Mouse (Mus musculus): ENCODE measurements around the gene Cyp26b1. TPM values are rescaled to one million over a fixed set of nuclear protein-coding genes. Genes with fewer than 3 reads are reported as not detected.

Cyp26b1 gene
- total and polyA plus RNA-seq, 2 experiments from 2014 or later = 0.46 TPM; not detected in 1

- peaks cover 13% of the 10 kb centered on the region for H3K4me1 ChIP-seq (ENCODE audit: control insufficient read depth, insufficient read depth)
- peak; percentile 75 for ATAC-seq (ENCODE audit: insufficient read depth, low read depth)
- H3K4me3 ChIP-seq (ENCODE audit: low read depth, low read length) = peak overlapping the region; percentile 8; the same call in 1 of the 2 replicates
- peak overlapping the region; percentile 45 for H3K4me2 ChIP-seq (ENCODE audit: low read depth, low read length)
- no peak overlapping the region for H3K27ac ChIP-seq (ENCODE audit: low read depth)
- 4% methylated on average over 39 of the region's 39 CpGs for WGBS
- peak; percentile 95 for TF ChIP-seq CTCF (IDR thresholded peaks at IDR 0.05; ENCODE audit: low read depth)
- TF ChIP-seq EP300 (IDR thresholded peaks at IDR 0.05; ENCODE audit: low read depth) = no peak
- DNase-seq (ENCODE audit: low spot score) = peak; percentile 74
- no peaks in the 10 kb centered on the region for H3K9me3 ChIP-seq (replicated peaks; ENCODE audit: control insufficient read depth, low read length)
- no peaks in the 10 kb centered on the region for H3K36me3 ChIP-seq (replicated peaks; ENCODE audit: control insufficient read depth, insufficient read depth, low read length)
- peaks cover 53% of the 10 kb centered on the region for H3K27me3 ChIP-seq (ENCODE audit: control insufficient read depth, insufficient read depth, low read length)
- H3K9ac ChIP-seq (replicated peaks; ENCODE audit: low read depth, low read length) = no peak overlapping the region
These were observed 3.7 kb downstream of the Cyp26b1 start for GRCm38 (mm10) chr6:84589742-84590686.

GRCm38 (mm10) chr6:84588895-84589652 is 4.6 kb downstream of the Cyp26b1 start:
- Histone ChIP-seq H3K9ac (replicated peaks; ENCODE audit: low read depth, low read length) (no peak overlapping the region), H3K4me2 (ENCODE audit: low read depth, low read length) (peak overlapping the region; percentile 91), H3K4me3 (ENCODE audit: low read depth, low read length) (peak overlapping the region; percentile 58), H3K27ac (ENCODE audit: low read depth) (no peak overlapping the region), H3K4me1 (ENCODE audit: control insufficient read depth, insufficient read depth) (peaks cover 22% of the 10 kb centered on the region), H3K36me3 (replicated peaks; ENCODE audit: control insufficient read depth, insufficient read depth, low read length) (no peaks in the 10 kb centered on the region), H3K27me3 (ENCODE audit: control insufficient read depth, insufficient read depth, low read length) (peaks cover 61% of the 10 kb centered on the region), H3K9me3 (replicated peaks; ENCODE audit: control insufficient read depth, low read length) (no peaks in the 10 kb centered on the region)
- DNase-seq (ENCODE audit: low spot score) = no peak
- ATAC-seq (ENCODE audit: insufficient read depth, low read depth) = no peak
- WGBS = under 1% methylated on average over 48 of the region's 54 CpGs
- no peak for TF ChIP-seq CTCF (IDR thresholded peaks at IDR 0.05; ENCODE audit: low read depth)
- no peak for TF ChIP-seq EP300 (IDR thresholded peaks at IDR 0.05; ENCODE audit: low read depth)

- Histone ChIP-seq H3K4me3 (ENCODE audit: low read depth, low read length) (peak overlapping the region; percentile 58), H3K36me3 (replicated peaks; ENCODE audit: control insufficient read depth, insufficient read depth, low read length) (no peaks in the 10 kb centered on the region), H3K4me1 (ENCODE audit: control insufficient read depth, insufficient read depth) (peaks cover 28% of the 10 kb centered on the region), H3K4me2 (ENCODE audit: low read depth, low read length) (peak overlapping the region; percentile 91), H3K27me3 (ENCODE audit: control insufficient read depth, insufficient read depth, low read length) (peaks cover 68% of the 10 kb centered on the region), H3K9ac (replicated peaks; ENCODE audit: low read depth, low read length) (no peak overlapping the region), H3K9me3 (replicated peaks; ENCODE audit: control insufficient read depth, low read length) (no peaks in the 10 kb centered on the region), H3K27ac (ENCODE audit: low read depth) (no peak overlapping the region)
- ATAC-seq (ENCODE audit: insufficient read depth, low read depth) (no peak), DNase-seq (ENCODE audit: low spot score) (no peak)
- WGBS = 1% methylated on average over 38 of the region's 41 CpGs
- TF ChIP-seq EP300 (IDR thresholded peaks at IDR 0.05; ENCODE audit: low read depth) (no peak), CTCF (IDR thresholded peaks at IDR 0.05; ENCODE audit: low read depth) (no peak)
These were observed 5.3 kb downstream of the Cyp26b1 start for GRCm38 (mm10) chr6:84588221-84588894.

GRCm38 (mm10) chr6:84587471-84588101 is 6.1 kb downstream of the Cyp26b1 start:
- Histone ChIP-seq H3K9me3 (replicated peaks; ENCODE audit: control insufficient read depth, low read length) (no peaks in the 10 kb centered on the region), H3K36me3 (replicated peaks; ENCODE audit: control insufficient read depth, insufficient read depth, low read length) (no peaks in the 10 kb centered on the region), H3K27ac (ENCODE audit: low read depth) (no peak overlapping the region), H3K4me2 (ENCODE audit: low read depth, low read length) (peak overlapping the region; percentile 91), H3K4me1 (ENCODE audit: control insufficient read depth, insufficient read depth) (peaks cover 33% of the 10 kb centered on the region), H3K27me3 (ENCODE audit: control insufficient read depth, insufficient read depth, low read length) (peaks cover 76% of the 10 kb centered on the region), H3K9ac (replicated peaks; ENCODE audit: low read depth, low read length) (no peak overlapping the region), H3K4me3 (ENCODE audit: low read depth, low read length) (peak overlapping the region; percentile 58)
- under 1% methylated on average over 47 of the region's 51 CpGs for WGBS
- ATAC-seq (ENCODE audit: insufficient read depth, low read depth) (no peak), DNase-seq (ENCODE audit: low spot score) (no peak)
- TF ChIP-seq CTCF (IDR thresholded peaks at IDR 0.05; ENCODE audit: low read depth) = no peak

Data from heart, postnatal 0 days (tissue).